Mouse (Mus musculus) G1E (cell line): ENCODE data around the gene Ski.

Source experiments
- CTCF ChIP-seq: IDR thresholded peaks from 2 replicates; pipeline ENCODE4 v1.5.1; 2012; ENCODE audit warnings: low read depth, low read length, inconsistent platforms, mixed read lengths
- GATA1 ChIP-seq: IDR thresholded peaks from 2 replicates; pipeline ENCODE4 v1.6.1; 2012; ENCODE audit warnings: borderline replicate concordance, low read length, inconsistent platforms, mixed read lengths
- GATA2 ChIP-seq: IDR thresholded peaks from 2 replicates; pipeline ENCODE4 v1.6.1; 2012; ENCODE audit warnings: low read depth, low read length, inconsistent platforms, borderline replicate concordance
- TAL1 ChIP-seq: conservative IDR thresholded peaks from 2 replicates; pipeline ENCODE4 v1.6.1; 2012; ENCODE audit warnings: low read depth, low read length, inconsistent platforms, mixed read lengths

- no peak for TF ChIP-seq TAL1
- TF ChIP-seq CTCF = no peak
- no peak for TF ChIP-seq GATA1
- TF ChIP-seq GATA2 = no peak
These were observed 32.7 kb downstream of the Ski start for GRCm38 (mm10) chr4:155189711-155190139.
